In the genomic region with DNA sequence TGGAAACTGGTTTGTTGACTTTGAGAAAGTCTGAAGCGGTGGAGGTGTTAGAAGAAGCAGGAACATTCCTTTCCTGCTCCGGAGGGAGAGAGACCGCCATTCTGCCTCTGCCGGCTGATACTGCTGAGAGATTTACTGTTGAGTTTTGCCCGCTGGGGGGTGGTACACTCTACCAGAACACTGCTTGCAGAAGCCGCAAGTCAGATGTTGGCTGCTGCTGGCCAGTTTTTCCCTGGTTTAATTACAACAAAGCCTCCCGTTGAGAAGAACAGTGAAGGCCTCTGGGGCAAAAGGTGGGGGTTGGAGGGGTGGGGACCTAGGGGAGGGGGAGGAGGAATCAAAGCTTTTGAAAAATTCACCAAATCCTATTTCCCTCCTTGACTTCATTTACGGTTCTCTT, we compare ENCODE assay signal across 9 mouse cellular contexts. TPM values are rescaled to one million over a fixed set of nuclear protein-coding genes. Genes with fewer than 3 reads are reported as not detected.
DNase-seq lines count a peak whose midpoint lies in the region; ATAC-seq lines count a peak whose summit lies in the region.
"Had no signal": no experiment of that assay in that cellular context is flagged by ENCODE, and none has a peak within 500 bp of the region (broad histone marks: within the 10 kb centered on the region; RNA-seq: fewer than 3 reads in every experiment).

No protein-coding gene starts in this region.

- intact Hi-C loops in heart, postnatal 25 days (cut with DNase I): loop anchor here (5.0 kb wide), 1 partner anchor 1584 kb away; no protein-coding TSS in a partner anchor

- WGBS in embryonic facial prominence, embryonic 13.5 days: under 1% methylated on average over 8 of the region's 8 CpGs
- 6% methylated on average over 8 of the region's 8 CpGs for WGBS in heart, embryonic 11.5 days (ENCODE audit: insufficient replicate concordance)
- 3% methylated on average over 8 of the region's 8 CpGs for WGBS in kidney, embryonic 15.5 days
- WGBS in limb, embryonic 13.5 days: under 1% methylated on average over 8 of the region's 8 CpGs

- DNase-seq in heart, adult 11 months: peak; percentile 83
- no peak for DNase-seq in heart, postnatal 25 days (ENCODE audit: low spot score)
- DNase-seq in neural tube, embryonic 10.5 days (ENCODE audit: extremely low spot score, low spot score): peak; percentile 75
- peak; percentile 75 for DNase-seq in urinary bladder, postnatal 14 days (ENCODE audit: low spot score)

- H3K4me1 ChIP-seq in embryonic facial prominence, embryonic 13.5 days: peaks cover 28% of the 10 kb centered on the region
- peaks cover 10% of the 10 kb centered on the region for H3K4me1 ChIP-seq in heart, embryonic 11.5 days (ENCODE audit: control insufficient read depth, insufficient read depth, low read length)
- peaks cover 13% of the 10 kb centered on the region; the same call in 1 of the 2 replicates for H3K4me1 ChIP-seq in kidney, embryonic 15.5 days
- peaks cover 37% of the 10 kb centered on the region for H3K4me1 ChIP-seq in limb, embryonic 13.5 days

- peak overlapping the region; percentile 66 for H3K4me2 ChIP-seq in embryonic facial prominence, embryonic 13.5 days
- H3K4me2 ChIP-seq in heart, embryonic 11.5 days: peak overlapping the region; percentile 62
- H3K4me2 ChIP-seq in kidney, embryonic 15.5 days: peak overlapping the region; percentile 52
- peak overlapping the region; percentile 66 for H3K4me2 ChIP-seq in limb, embryonic 13.5 days (replicated peaks)

- no peaks in the 10 kb centered on the region for H3K27me3 ChIP-seq in embryonic facial prominence, embryonic 13.5 days
- H3K27me3 ChIP-seq in heart, embryonic 11.5 days (ENCODE audit: control insufficient read depth, insufficient read depth, low read length): no peaks in the 10 kb centered on the region
- H3K27me3 ChIP-seq in kidney, embryonic 15.5 days: no peaks in the 10 kb centered on the region
- H3K27me3 ChIP-seq in limb, embryonic 13.5 days: no peaks in the 10 kb centered on the region

- H3K9me3 ChIP-seq in embryonic facial prominence, embryonic 13.5 days: no peaks in the 10 kb centered on the region
- H3K9me3 ChIP-seq in heart, embryonic 11.5 days (replicated peaks; ENCODE audit: control insufficient read depth, low read length): no peaks in the 10 kb centered on the region
- H3K9me3 ChIP-seq in kidney, embryonic 15.5 days (replicated peaks): no peaks in the 10 kb centered on the region
- H3K9me3 ChIP-seq in limb, embryonic 13.5 days: no peaks in the 10 kb centered on the region
- H3K9me3 ChIP-seq: megakaryocyte, embryonic 14.5 days had no signal

- H3K27ac ChIP-seq in embryonic facial prominence, embryonic 13.5 days: peak overlapping the region; percentile 71; the same call in 1 of the 2 replicates
- H3K27ac ChIP-seq in heart, embryonic 11.5 days (ENCODE audit: low read depth, low read length): no peak overlapping the region
- no peak overlapping the region for H3K27ac ChIP-seq in kidney, embryonic 15.5 days
- H3K27ac ChIP-seq in limb, embryonic 13.5 days: no peak overlapping the region; the same call in 1 of the 2 replicates

- H3K36me3 ChIP-seq in embryonic facial prominence, embryonic 13.5 days: peaks cover 6% of the 10 kb centered on the region; the same call in 1 of the 2 replicates
- H3K36me3 ChIP-seq in heart, embryonic 11.5 days (ENCODE audit: control insufficient read depth, insufficient read depth, low read length): no peaks in the 10 kb centered on the region
- no peaks in the 10 kb centered on the region for H3K36me3 ChIP-seq in kidney, embryonic 15.5 days
- H3K36me3 ChIP-seq in limb, embryonic 13.5 days: no peaks in the 10 kb centered on the region

- ATAC-seq in embryonic facial prominence, embryonic 13.5 days (ENCODE audit: insufficient number of reproducible peaks, insufficient read depth, low FRiP score, low TSS enrichment, low read depth): 0 out of 2 replicates have a peak, but pooled peaks have one; percentile 49
- ATAC-seq in heart, embryonic 11.5 days (replicated peaks; ENCODE audit: insufficient number of reproducible peaks, low FRiP score, low TSS enrichment): peak; percentile 44; the same call in 1 of the 2 replicates
- ATAC-seq in kidney, embryonic 15.5 days (replicated peaks; ENCODE audit: low FRiP score): peak; percentile 49; the same call in 1 of the 2 replicates
- peak; percentile 43 for ATAC-seq in limb, embryonic 13.5 days (ENCODE audit: low FRiP score, low read depth)

- peak overlapping the region; percentile 71 for H3K4me3 ChIP-seq in embryonic facial prominence, embryonic 13.5 days
- peak overlapping the region; percentile 41 for H3K4me3 ChIP-seq in heart, embryonic 11.5 days (ENCODE audit: low read depth, low read length)
- H3K4me3 ChIP-seq in kidney, embryonic 15.5 days (replicated peaks): peak overlapping the region; percentile 29
- H3K4me3 ChIP-seq in limb, embryonic 13.5 days: peak overlapping the region; percentile 42
- H3K4me3 ChIP-seq: megakaryocyte, embryonic 14.5 days had no signal

- peak overlapping the region; percentile 73 for H3K9ac ChIP-seq in embryonic facial prominence, embryonic 13.5 days
- no peak overlapping the region; the same call in 1 of the 2 replicates for H3K9ac ChIP-seq in heart, embryonic 11.5 days (ENCODE audit: low read depth, low read length)
- H3K9ac ChIP-seq in kidney, embryonic 15.5 days: no peak overlapping the region
- H3K9ac ChIP-seq in limb, embryonic 13.5 days: peak overlapping the region; percentile 58; the same call in 1 of the 2 replicates

RNA-seq across cellular contexts. Expression of a gene that starts 3.0 kb away (rescaled TPM):
- total RNA-seq in heart, postnatal 25 days (2021): under 1 TPM; 0.50 to 0.75 TPM
- polyA plus RNA-seq in embryonic facial prominence, embryonic 13.5 days (2015; fragmentation: Nextera tagmentation; extraction: Ambion mirVana): 76.2 and 82.9 TPM in 2 replicates
- polyA plus RNA-seq in heart, embryonic 11.5 days (2014; fragmentation: Nextera tagmentation; extraction: Ambion mirVana): 49.9 and 60.4 TPM in 2 replicates
- polyA plus RNA-seq in kidney, embryonic 15.5 days (2015; fragmentation: Nextera tagmentation; extraction: Ambion mirVana): 22.2 and 25.4 TPM in 2 replicates
- polyA plus RNA-seq in limb, embryonic 13.5 days (2015; fragmentation: Nextera tagmentation; extraction: Ambion mirVana): 53.0 and 55.5 TPM in 2 replicates

Comparison
In these comparisons a context has a peak if more than half of its experiments do, and no peak if none do; other contexts are left out.
1. H3K9ac ChIP-seq: peak in embryonic facial prominence, embryonic 13.5 days (single experiment) and limb, embryonic 13.5 days (single experiment); none in heart, embryonic 11.5 days (single experiment) and kidney, embryonic 15.5 days (single experiment).
2. Peak in every context shown above with its lines, with median percentiles within 50 percentile points of each other: ATAC-seq, H3K4me2 ChIP-seq and H3K4me3 ChIP-seq.